Mouse (Mus musculus) liver (tissue): ENCODE data around the gene Col27a1.
A peak's percentile ranks its signal among the peaks of the same experiment; 100 is the strongest.

Experiments
- DNase-seq: peaks from one replicate; pipeline ENCODE4 v3.0.0-alpha.2; 2020; ENCODE audit warnings: mixed read lengths

Col27a1 gene

GRCm38 (mm10) chr4:63382676-63383369, 169.0 kb downstream of the Col27a1 start:
- DNase-seq = peak; percentile 36

GRCm38 (mm10) chr4:63383474-63383873, 169.7 kb downstream of the Col27a1 start:
- peak; percentile 50 for DNase-seq

GRCm38 (mm10) chr4:63384262-63384661, 170.5 kb downstream of the Col27a1 start:
- peak; percentile 51 for DNase-seq
